Mouse (Mus musculus) skeletal muscle tissue, adult 2 months (tissue): ENCODE data around the gene Gm6509.
"Not testable (repeated sequence)": the region's sequence is repeated elsewhere in the genome, so short reads cannot be mapped to it uniquely, and the experiment has no call there.

Experiments used
- DNase-seq: peaks from one replicate; pipeline ENCODE4 v3.0.0-alpha.2; 2012; ENCODE audit warnings: low read depth, low spot score

The Gm6509 gene

GRCm38 (mm10) chr5:94623679-94624078, at the start of gene Gm6509:
Gene Gm6509, plus strand, starts transcription at chr5:94623979.
- DNase-seq = not testable (repeated sequence)

DNA sequence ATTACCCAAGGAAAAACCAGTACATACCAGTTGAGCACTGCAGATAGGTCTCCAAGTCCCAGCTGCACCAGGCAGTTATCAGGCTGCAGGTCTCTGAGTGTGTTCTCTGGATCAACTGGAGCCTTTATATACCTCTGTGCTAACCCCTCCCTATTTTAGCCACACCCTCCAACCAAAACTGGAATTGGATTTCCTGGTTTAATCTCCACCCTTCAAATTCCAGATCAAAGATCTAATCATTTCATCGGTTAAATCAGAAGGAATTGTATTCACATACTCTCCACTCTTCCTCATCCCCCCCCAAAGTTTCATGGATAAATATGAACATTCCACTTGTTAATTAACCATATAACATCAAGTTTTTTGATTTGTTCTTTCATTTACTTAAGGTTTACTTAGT, 7.5 kb upstream of the Gm6509 start, which contains the start of gene Gm3147:
Gene Gm3147, minus strand, starts transcription at position 101 of the 400 bp plus-strand sequence.
- not testable (repeated sequence) for DNase-seq

GRCm38 (mm10) chr5:94648082-94648481, 24.3 kb downstream of the Gm6509 start, which contains the start of gene Gm6205:
Gene Gm6205, plus strand, starts transcription at chr5:94648382.
- not testable (repeated sequence) for DNase-seq
